Mouse (Mus musculus) liver, embryonic 14.5 days (tissue): Measurements from ENCODE around the gene Phf24.

Experiments used
- CTCF ChIP-seq: IDR thresholded peaks from 2 replicates; pipeline ENCODE4 v1.5.1; 2016; ENCODE audit warnings: antibody characterized with exemption, low read depth, control low read depth
- EP300 ChIP-seq: IDR thresholded peaks from 2 replicates; pipeline ENCODE4 v1.6.1; 2016; ENCODE audit warnings: antibody characterized with exemption, low read depth

- TF ChIP-seq CTCF (no peak), EP300 (no peak)
These were observed 29.0 kb downstream of the Phf24 start for GRCm38 (mm10) chr4:42945445-42945844.
